Comparison of ENCODE assay signal across 8 mouse cellular contexts in genomic region chr10:59878823-59879222, GRCm38 (mm10). TPM values are rescaled to one million over a fixed set of nuclear protein-coding genes. Genes with fewer than 3 reads are reported as not detected.
DNase-seq lines count a peak whose midpoint lies in the region; ATAC-seq lines count a peak whose summit lies in the region.

No protein-coding gene starts in this region.

- H3K9ac ChIP-seq in kidney, embryonic 16.5 days (replicated peaks; ENCODE audit: low read length): peak overlapping the region; percentile 94
- peak overlapping the region; percentile 35; the same call in 1 of the 2 replicates for H3K9ac ChIP-seq in heart, embryonic 15.5 days
- peak overlapping the region; percentile 97 for H3K9ac ChIP-seq in liver, embryonic 15.5 days

- peak; percentile 29; the same call in 1 of the 2 replicates for ATAC-seq in kidney, embryonic 16.5 days (ENCODE audit: low FRiP score, low TSS enrichment)
- no peak for ATAC-seq in heart, embryonic 15.5 days (replicated peaks; ENCODE audit: insufficient number of reproducible peaks, insufficient read depth, low FRiP score, low read depth)
- peak; percentile 17; the same call in 1 of the 2 replicates for ATAC-seq in liver, embryonic 15.5 days (ENCODE audit: insufficient read depth)

- no peaks in the 10 kb centered on the region for H3K36me3 ChIP-seq in kidney, embryonic 16.5 days (ENCODE audit: insufficient read depth, low read length)
- no peaks in the 10 kb centered on the region for H3K36me3 ChIP-seq in heart, embryonic 15.5 days
- peaks cover 10% of the 10 kb centered on the region; the same call in 1 of the 2 replicates for H3K36me3 ChIP-seq in liver, embryonic 15.5 days (replicated peaks)

- H3K4me2 ChIP-seq in kidney, embryonic 16.5 days (replicated peaks; ENCODE audit: low read depth, low read length): peak overlapping the region; percentile 54
- H3K4me2 ChIP-seq in heart, embryonic 15.5 days: peak overlapping the region; percentile 73
- H3K4me2 ChIP-seq in liver, embryonic 15.5 days: peak overlapping the region; percentile 69

- peak overlapping the region; percentile 99 for H3K27ac ChIP-seq in kidney, embryonic 16.5 days (ENCODE audit: low read length)
- peak overlapping the region; percentile 100 for H3K27ac ChIP-seq in heart, embryonic 15.5 days
- peak overlapping the region; percentile 100 for H3K27ac ChIP-seq in liver, embryonic 15.5 days (replicated peaks)

- H3K4me3 ChIP-seq in kidney, embryonic 16.5 days (ENCODE audit: low read length): peak overlapping the region; percentile 74
- peak overlapping the region; percentile 87 for H3K4me3 ChIP-seq in heart, embryonic 15.5 days
- peak overlapping the region; percentile 99 for H3K4me3 ChIP-seq in liver, embryonic 15.5 days (replicated peaks)

- no peaks in the 10 kb centered on the region for H3K9me3 ChIP-seq in kidney, embryonic 16.5 days (ENCODE audit: low read length)
- H3K9me3 ChIP-seq in heart, embryonic 15.5 days (replicated peaks): no peaks in the 10 kb centered on the region
- H3K9me3 ChIP-seq in liver, embryonic 15.5 days (replicated peaks): no peaks in the 10 kb centered on the region

- no peak for DNase-seq in kidney, postnatal 4 days
- DNase-seq in adipocyte (ENCODE audit: low spot score): peak; percentile 72
- DNase-seq in frontal cortex, postnatal 25 days (ENCODE audit: low spot score in 2 of 2): no peak
- DNase-seq in left cerebral cortex, adult 18-20 months (ENCODE audit: low spot score in 2 of 2): no peak
- DNase-seq in testis, postnatal 14 days (ENCODE audit: low spot score): no peak

- H3K4me1 ChIP-seq in kidney, embryonic 16.5 days (ENCODE audit: insufficient read depth, low read length): peaks cover 13% of the 10 kb centered on the region
- H3K4me1 ChIP-seq in heart, embryonic 15.5 days (replicated peaks): peaks cover 15% of the 10 kb centered on the region
- peaks cover 83% of the 10 kb centered on the region for H3K4me1 ChIP-seq in liver, embryonic 15.5 days (replicated peaks)

- no peaks in the 10 kb centered on the region for H3K27me3 ChIP-seq in kidney, embryonic 16.5 days (ENCODE audit: insufficient read depth, low read length)
- no peaks in the 10 kb centered on the region for H3K27me3 ChIP-seq in heart, embryonic 15.5 days
- H3K27me3 ChIP-seq in liver, embryonic 15.5 days: no peaks in the 10 kb centered on the region

- WGBS in kidney, embryonic 16.5 days: 10% methylated on average over 5 of the region's 5 CpGs
- 12% methylated on average over 5 of the region's 5 CpGs for WGBS in heart, embryonic 15.5 days
- 7% methylated on average over 5 of the region's 5 CpGs for WGBS in liver, embryonic 15.5 days (ENCODE audit: insufficient replicate concordance)

RNA-seq across cellular contexts. Expression of gene Dnajb12, which starts 0.5 kb away (rescaled TPM):
- polyA plus RNA-seq in kidney, embryonic 16.5 days (2015; fragmentation: Nextera tagmentation; extraction: Ambion mirVana): 30.1 and 32.9 TPM in 2 replicates
- polyA plus RNA-seq in heart, embryonic 15.5 days (2015; fragmentation: Nextera tagmentation; extraction: Ambion mirVana): 17.8 and 23.3 TPM in 2 replicates
- polyA plus RNA-seq in liver, embryonic 15.5 days (2015; fragmentation: Nextera tagmentation; extraction: Ambion mirVana): 14.3 and 15.0 TPM in 2 replicates
- 10 to 100 TPM; 47.3 to 49.6 TPM for total RNA-seq in left cerebral cortex, adult 18-20 months (2021)

Comparison
In these comparisons a context has a peak if more than half of its experiments do, and no peak if none do; other contexts are left out.
1. H3K9ac ChIP-seq: peak in every context shown above with its lines; median percentile 97 in liver, embryonic 15.5 days; 94 in kidney, embryonic 16.5 days; 35 in heart, embryonic 15.5 days.